Mouse (Mus musculus) limb, embryonic 11.5 days (tissue): ENCODE data around the gene Hsd11b2. TPM values are rescaled to one million over a fixed set of nuclear protein-coding genes. Genes with fewer than 3 reads are reported as not detected.

Source experiments
- ATAC-seq: fragments of 200-750 bp; cut with Nextera tagmentation; 2 replicates; pipeline ENCODE4 v1.8.0; 2017; ENCODE audit warnings: low read depth; ENCODE audit not compliant: insufficient number of reproducible peaks, low FRiP score, low TSS enrichment
- DNase-seq: peaks from one replicate; pipeline ENCODE4 v3.0.0-alpha.2; 2015; ENCODE audit warnings: low spot score
- H3K27ac ChIP-seq: fragments of 300-500 bp; sonication (generic); replicated peaks from 2 replicates; pipeline ENCODE4 v1.5.1; 2014; ENCODE audit warnings: low read depth, mild to moderate bottlenecking, low read length
- H3K27me3 ChIP-seq: fragments of 300-500 bp; sonication (generic); 2 replicates; pipeline ENCODE4 v1.6.1; 2014; ENCODE audit warnings: mild to moderate bottlenecking, low read length, mixed read lengths; ENCODE audit not compliant: control insufficient read depth, insufficient read depth
- H3K36me3 ChIP-seq: fragments of 300-500 bp; sonication (generic); 2 replicates; pipeline ENCODE4 v1.6.1; 2014; ENCODE audit warnings: mild to moderate bottlenecking, low read length, moderate library complexity, mixed read lengths; ENCODE audit not compliant: control insufficient read depth, insufficient read depth
- H3K4me1 ChIP-seq: fragments of 300-500 bp; sonication (generic); 2 replicates; pipeline ENCODE4 v1.6.1; 2014; ENCODE audit warnings: low read length, mixed read lengths; ENCODE audit not compliant: control insufficient read depth, insufficient read depth
- H3K4me2 ChIP-seq: fragments of 300-500 bp; sonication (generic); 2 replicates; pipeline ENCODE4 v1.6.1; 2014; ENCODE audit warnings: low read depth, mild to moderate bottlenecking, moderate library complexity; ENCODE audit not compliant: severe bottlenecking
- H3K4me3 ChIP-seq: fragments of 300-500 bp; sonication (generic); 2 replicates; pipeline ENCODE4 v1.5.1; 2014; ENCODE audit warnings: low read depth, low read length
- H3K9ac ChIP-seq: fragments of 300-500 bp; sonication (generic); 2 replicates; pipeline ENCODE4 v1.6.1; 2014; ENCODE audit warnings: mild to moderate bottlenecking, low read length
- H3K9me3 ChIP-seq: fragments of 300-500 bp; sonication (generic); 2 replicates; pipeline ENCODE4 v1.6.1; 2016; ENCODE audit warnings: low read length; ENCODE audit not compliant: control insufficient read depth
- WGBS: fragments of 180-500 bp; shearing (Covaris S2); extraction: QIAGEN DNeasy Blood & Tissue Kit; methylation state at CpG from one replicate; pipeline ENCODE4 v1.1.7; 2014; 5-methylcytosine and 5-hydroxymethylcytosine counted together
- polyA plus RNA-seq: library from polyadenylated mRNA; unstranded; fragments of >200 nt; fragmentation: Nextera tagmentation; extraction: Ambion mirVana; gene quantifications from 2 replicates; pipeline ENCODE4 v1.2.1, GENCODE M21; 2014

Gene Hsd11b2
- 64.2 and 71.0 TPM in 2 replicates for polyA plus RNA-seq

GRCm38 (mm10) chr8:105518436-105519313 lies at the start of gene Hsd11b2:
Gene Hsd11b2, plus strand, starts transcription at chr8:105518755.
- H3K4me2 ChIP-seq = peak within 1 kb of the TSS; percentile 88
- H3K36me3 ChIP-seq = peaks cover 11% of the 10 kb centered on the region; the same call in 1 of the 2 replicates
- H3K9ac ChIP-seq = peak within 1 kb of the TSS; percentile 99
- no peaks in the 10 kb centered on the region for H3K27me3 ChIP-seq
- under 1% methylated on average over 68 of the region's 68 CpGs for WGBS
- peak; percentile 49 for ATAC-seq
- H3K9me3 ChIP-seq = no peaks in the 10 kb centered on the region
- H3K27ac ChIP-seq = peak within 1 kb of the TSS; percentile 93
- DNase-seq = peak; percentile 89
- H3K4me1 ChIP-seq = peaks cover 62% of the 10 kb centered on the region
- peak within 1 kb of the TSS; percentile 95 for H3K4me3 ChIP-seq

GRCm38 (mm10) chr8:105469041-105469695 lies 49.4 kb upstream of the Hsd11b2 start:
- Histone ChIP-seq H3K4me3 (no peak overlapping the region), H3K27me3 (peaks cover 15% of the 10 kb centered on the region), H3K9ac (no peak overlapping the region), H3K27ac (no peak overlapping the region), H3K4me2 (no peak overlapping the region), H3K4me1 (peaks cover 28% of the 10 kb centered on the region), H3K9me3 (no peaks in the 10 kb centered on the region), H3K36me3 (no peaks in the 10 kb centered on the region)
- ATAC-seq (no peak), DNase-seq (peak; percentile 46)
- WGBS = 40% methylated on average over 6 of the region's 6 CpGs

GRCm38 (mm10) chr8:105469816-105470215 lies 48.7 kb upstream of the Hsd11b2 start:
- no peak for ATAC-seq
- no peak overlapping the region for H3K9ac ChIP-seq
- WGBS = 79% methylated on average over 5 of the region's 5 CpGs
- H3K27ac ChIP-seq = no peak overlapping the region
- H3K4me2 ChIP-seq = no peak overlapping the region
- H3K36me3 ChIP-seq = no peaks in the 10 kb centered on the region
- peaks cover 33% of the 10 kb centered on the region for H3K4me1 ChIP-seq
- no peak for DNase-seq
- no peaks in the 10 kb centered on the region for H3K9me3 ChIP-seq
- H3K27me3 ChIP-seq = peaks cover 15% of the 10 kb centered on the region
- no peak overlapping the region for H3K4me3 ChIP-seq

GRCm38 (mm10) chr8:105470262-105470661 lies 48.3 kb upstream of the Hsd11b2 start:
- no peak overlapping the region for H3K4me3 ChIP-seq
- H3K9ac ChIP-seq = no peak overlapping the region
- no peak overlapping the region for H3K27ac ChIP-seq
- no peaks in the 10 kb centered on the region for H3K36me3 ChIP-seq
- peaks cover 33% of the 10 kb centered on the region for H3K4me1 ChIP-seq
- H3K27me3 ChIP-seq = peaks cover 15% of the 10 kb centered on the region
- DNase-seq = no peak
- 78% methylated on average over 5 of the region's 5 CpGs for WGBS
- no peaks in the 10 kb centered on the region for H3K9me3 ChIP-seq
- no peak overlapping the region for H3K4me2 ChIP-seq
- no peak for ATAC-seq

- peak overlapping the region; percentile 29 for H3K4me3 ChIP-seq
- ATAC-seq (no peak; the same call in none of the 2 replicates), DNase-seq (no peak)
- H3K27ac ChIP-seq = no peak overlapping the region
- peaks cover 35% of the 10 kb centered on the region for H3K4me1 ChIP-seq
- H3K9me3 ChIP-seq = no peaks in the 10 kb centered on the region
- H3K9ac ChIP-seq = peak overlapping the region; percentile 50
- H3K36me3 ChIP-seq = no peaks in the 10 kb centered on the region
- peak overlapping the region; percentile 63 for H3K4me2 ChIP-seq
- peaks cover 15% of the 10 kb centered on the region for H3K27me3 ChIP-seq
- WGBS = 22% methylated on average over 11 of the region's 11 CpGs
Measured at GRCm38 (mm10) chr8:105470681-105471313, 47.8 kb upstream of the Hsd11b2 start.

- ATAC-seq (peak; percentile 90), DNase-seq (peak; percentile 91)
- Histone ChIP-seq H3K4me1 (peaks cover 37% of the 10 kb centered on the region), H3K9ac (peak within 1 kb of the TSS; percentile 50), H3K4me3 (peak within 1 kb of the TSS; percentile 29), H3K36me3 (no peaks in the 10 kb centered on the region), H3K4me2 (peak within 1 kb of the TSS; percentile 63), H3K27me3 (peaks cover 15% of the 10 kb centered on the region), H3K9me3 (no peaks in the 10 kb centered on the region), H3K27ac (no peak within 1 kb of the TSS)
- 4% methylated on average over 25 of the region's 25 CpGs for WGBS
Measured at GRCm38 (mm10) chr8:105471314-105472015, 47.1 kb upstream of the Hsd11b2 start, which contains the start of gene Tppp3. Gene Tppp3, minus strand, starts transcription at chr8:105471526.

GRCm38 (mm10) chr8:105472414-105472932 lies 46.1 kb upstream of the Hsd11b2 start:
- WGBS = 8% methylated on average over 23 of the region's 23 CpGs
- H3K27ac ChIP-seq = no peak overlapping the region
- DNase-seq (peak; percentile 49), ATAC-seq (no peak)
- peak overlapping the region; percentile 3; the same call in 1 of the 2 replicates for H3K4me2 ChIP-seq
- peaks cover 41% of the 10 kb centered on the region for H3K4me1 ChIP-seq
- peaks cover 15% of the 10 kb centered on the region for H3K27me3 ChIP-seq
- H3K9ac ChIP-seq = no peak overlapping the region
- no peaks in the 10 kb centered on the region for H3K36me3 ChIP-seq
- H3K9me3 ChIP-seq = no peaks in the 10 kb centered on the region
- no peak overlapping the region for H3K4me3 ChIP-seq
